Mouse (Mus musculus) forebrain, embryonic 13.5 days (tissue): ENCODE results near the gene Gm20741. TPM values are rescaled to one million over a fixed set of nuclear protein-coding genes. Genes with fewer than 3 reads are reported as not detected.

Experiments
- ATAC-seq: fragments of 200-750 bp; cut with Nextera tagmentation; 2 replicates; pipeline ENCODE4 v1.8.0; 2017
- H3K27ac ChIP-seq: fragments of 300-500 bp; sonication (generic); 2 replicates; pipeline ENCODE4 v1.5.1; 2015; ENCODE audit warnings: inconsistent platforms, mild to moderate bottlenecking, moderate library complexity
- H3K27me3 ChIP-seq: fragments of 300-500 bp; sonication (generic); 2 replicates; pipeline ENCODE4 v1.6.1; 2015; ENCODE audit warnings: mild to moderate bottlenecking, inconsistent platforms
- H3K36me3 ChIP-seq: fragments of 300-500 bp; sonication (generic); 2 replicates; pipeline ENCODE4 v1.6.1; 2015; ENCODE audit warnings: mild to moderate bottlenecking, inconsistent platforms; ENCODE audit not compliant: poor library complexity, severe bottlenecking
- H3K4me1 ChIP-seq: fragments of 300-500 bp; sonication (generic); 2 replicates; pipeline ENCODE4 v1.6.1; 2015; ENCODE audit warnings: inconsistent platforms
- H3K4me2 ChIP-seq: fragments of 300-500 bp; sonication (generic); 2 replicates; pipeline ENCODE4 v1.6.1; 2015; ENCODE audit warnings: inconsistent platforms, mild to moderate bottlenecking, moderate library complexity
- H3K4me3 ChIP-seq: fragments of 300-500 bp; sonication (generic); 2 replicates; pipeline ENCODE4 v1.5.1; 2015; ENCODE audit warnings: mild to moderate bottlenecking, inconsistent platforms
- H3K9ac ChIP-seq: fragments of 300-500 bp; sonication (generic); 2 replicates; pipeline ENCODE4 v1.6.1; 2015; ENCODE audit warnings: mild to moderate bottlenecking, inconsistent platforms
- H3K9me3 ChIP-seq: fragments of 300-500 bp; sonication (generic); replicated peaks from 2 replicates; pipeline ENCODE4 v1.6.1; 2016; ENCODE audit warnings: inconsistent platforms
- WGBS: fragments of 180-500 bp; shearing (Covaris S2); methylation state at CpG from one replicate; pipeline ENCODE4 v1.1.7; 2015; 5-methylcytosine and 5-hydroxymethylcytosine counted together
- polyA plus RNA-seq: library from polyadenylated mRNA; unstranded; fragments of >200 nt; fragmentation: Nextera tagmentation; extraction: Ambion mirVana; gene quantifications from 2 replicates; pipeline ENCODE4 v1.2.1, GENCODE M21; 2015

Gm20741 gene
- polyA plus RNA-seq = not detected in 2 replicates

GRCm38 (mm10) chr16:88811827-88812226 lies at the start of gene Gm20741:
TSS of gene Gm20741 (minus strand) at chr16:88812220.
- no peak within 1 kb of the TSS for H3K27ac ChIP-seq
- no peaks in the 10 kb centered on the region for H3K4me1 ChIP-seq
- no peaks in the 10 kb centered on the region for H3K27me3 ChIP-seq
- H3K36me3 ChIP-seq = no peaks in the 10 kb centered on the region
- H3K9me3 ChIP-seq = no peaks in the 10 kb centered on the region
- no peak within 1 kb of the TSS for H3K4me3 ChIP-seq
- 80% methylated on average over 2 of the region's 2 CpGs for WGBS
- no peak within 1 kb of the TSS for H3K4me2 ChIP-seq
- no peak for ATAC-seq
- H3K9ac ChIP-seq = no peak within 1 kb of the TSS

GRCm38 (mm10) chr16:88851450-88851849 lies 39.4 kb upstream of the Gm20741 start:
- H3K4me1 ChIP-seq = no peaks in the 10 kb centered on the region
- H3K4me3 ChIP-seq = no peak overlapping the region
- 0 out of 2 replicates have a peak, but pooled peaks have one; percentile 45 for ATAC-seq
- H3K27ac ChIP-seq = no peak overlapping the region
- H3K9me3 ChIP-seq = no peaks in the 10 kb centered on the region
- WGBS = 11% methylated on average over 5 of the region's 5 CpGs
- H3K36me3 ChIP-seq = no peaks in the 10 kb centered on the region
- no peak overlapping the region for H3K4me2 ChIP-seq
- H3K9ac ChIP-seq = no peak overlapping the region
- H3K27me3 ChIP-seq = no peaks in the 10 kb centered on the region

GRCm38 (mm10) chr16:88848558-88848957 lies 36.5 kb upstream of the Gm20741 start:
- no peak overlapping the region for H3K4me3 ChIP-seq
- no peak overlapping the region for H3K27ac ChIP-seq
- H3K9ac ChIP-seq = no peak overlapping the region
- ATAC-seq = no peak
- no peaks in the 10 kb centered on the region for H3K36me3 ChIP-seq
- H3K4me2 ChIP-seq = no peak overlapping the region
- H3K27me3 ChIP-seq = no peaks in the 10 kb centered on the region
- WGBS = 88% methylated on average over 4 of the region's 4 CpGs
- H3K4me1 ChIP-seq = no peaks in the 10 kb centered on the region
- H3K9me3 ChIP-seq = no peaks in the 10 kb centered on the region

- 98% methylated on average over 1 of the region's 1 CpGs for WGBS
- Histone ChIP-seq H3K27ac (no peak overlapping the region), H3K27me3 (no peaks in the 10 kb centered on the region), H3K9me3 (no peaks in the 10 kb centered on the region), H3K4me1 (no peaks in the 10 kb centered on the region), H3K4me3 (no peak overlapping the region), H3K4me2 (no peak overlapping the region), H3K36me3 (no peaks in the 10 kb centered on the region), H3K9ac (no peak overlapping the region)
- no peak for ATAC-seq
Measured at GRCm38 (mm10) chr16:88847363-88847762, 35.3 kb upstream of the Gm20741 start.

GRCm38 (mm10) chr16:88826978-88827377 lies 15.0 kb upstream of the Gm20741 start:
- Histone ChIP-seq H3K9me3 (no peaks in the 10 kb centered on the region), H3K4me2 (no peak overlapping the region), H3K27ac (no peak overlapping the region), H3K9ac (no peak overlapping the region), H3K4me1 (no peaks in the 10 kb centered on the region), H3K27me3 (no peaks in the 10 kb centered on the region), H3K36me3 (no peaks in the 10 kb centered on the region), H3K4me3 (no peak overlapping the region)
- no peak for ATAC-seq
- WGBS = 82% methylated on average over 3 of the region's 3 CpGs

- Histone ChIP-seq H3K4me2 (no peak within 1 kb of the TSS), H3K27ac (no peak within 1 kb of the TSS), H3K4me1 (no peaks in the 10 kb centered on the region), H3K4me3 (no peak within 1 kb of the TSS), H3K36me3 (no peaks in the 10 kb centered on the region), H3K27me3 (no peaks in the 10 kb centered on the region), H3K9ac (no peak within 1 kb of the TSS), H3K9me3 (no peaks in the 10 kb centered on the region)
- ATAC-seq = peak; percentile 51
- 75% methylated on average over 9 of the region's 9 CpGs for WGBS
Measured at GRCm38 (mm10) chr16:88826095-88826652, 14.2 kb upstream of the Gm20741 start, which contains the start of gene Krtap14. TSS of gene Krtap14 (minus strand) at chr16:88826145.

- Histone ChIP-seq H3K4me1 (no peaks in the 10 kb centered on the region), H3K36me3 (no peaks in the 10 kb centered on the region), H3K4me3 (no peak overlapping the region), H3K27ac (no peak overlapping the region), H3K27me3 (no peaks in the 10 kb centered on the region), H3K9ac (no peak overlapping the region), H3K9me3 (no peaks in the 10 kb centered on the region), H3K4me2 (no peak overlapping the region)
- ATAC-seq = no peak
- WGBS = 73% methylated on average over 3 of the region's 3 CpGs
Measured at GRCm38 (mm10) chr16:88823736-88824135, 11.7 kb upstream of the Gm20741 start.

- no peak within 1 kb of the TSS for H3K27ac ChIP-seq
- H3K9ac ChIP-seq = no peak within 1 kb of the TSS
- no peak within 1 kb of the TSS for H3K4me3 ChIP-seq
- H3K27me3 ChIP-seq = no peaks in the 10 kb centered on the region
- H3K9me3 ChIP-seq = no peaks in the 10 kb centered on the region
- WGBS = 83% methylated on average over 3 of the region's 3 CpGs
- no peak within 1 kb of the TSS for H3K4me2 ChIP-seq
- H3K36me3 ChIP-seq = no peaks in the 10 kb centered on the region
- H3K4me1 ChIP-seq = no peaks in the 10 kb centered on the region
- ATAC-seq = no peak
Measured at GRCm38 (mm10) chr16:88820066-88820465, 8.0 kb upstream of the Gm20741 start, which contains the start of gene Krtap15. TSS of gene Krtap15 (plus strand) at chr16:88820215.

GRCm38 (mm10) chr16:88786786-88787185 lies 25.2 kb downstream of the Gm20741 start:
- Histone ChIP-seq H3K4me1 (no peaks in the 10 kb centered on the region), H3K4me2 (no peak overlapping the region), H3K27ac (no peak overlapping the region), H3K9me3 (no peaks in the 10 kb centered on the region), H3K36me3 (no peaks in the 10 kb centered on the region), H3K9ac (no peak overlapping the region), H3K27me3 (no peaks in the 10 kb centered on the region), H3K4me3 (no peak overlapping the region)
- no peak for ATAC-seq
- WGBS = 88% methylated on average over 2 of the region's 2 CpGs

GRCm38 (mm10) chr16:88777596-88777995 lies 34.4 kb downstream of the Gm20741 start, which contains the start of gene Gm5965:
TSS of gene Gm5965 (plus strand) at chr16:88777896.
- ATAC-seq = no peak
- H3K4me2 ChIP-seq = no peak within 1 kb of the TSS
- no peaks in the 10 kb centered on the region for H3K36me3 ChIP-seq
- H3K27ac ChIP-seq = no peak within 1 kb of the TSS
- H3K4me3 ChIP-seq = no peak within 1 kb of the TSS
- H3K9ac ChIP-seq = no peak within 1 kb of the TSS
- no peaks in the 10 kb centered on the region for H3K9me3 ChIP-seq
- no peaks in the 10 kb centered on the region for H3K27me3 ChIP-seq
- no peaks in the 10 kb centered on the region for H3K4me1 ChIP-seq
- 93% methylated on average over 6 of the region's 6 CpGs for WGBS

GRCm38 (mm10) chr16:88774106-88774505 lies 37.9 kb downstream of the Gm20741 start, which contains the start of gene 2310057N15Rik:
TSS of gene 2310057N15Rik (minus strand) at chr16:88774206.
- no peaks in the 10 kb centered on the region for H3K9me3 ChIP-seq
- H3K27me3 ChIP-seq = no peaks in the 10 kb centered on the region
- no peak within 1 kb of the TSS for H3K27ac ChIP-seq
- ATAC-seq = no peak
- no peak within 1 kb of the TSS for H3K4me3 ChIP-seq
- 85% methylated on average over 2 of the region's 2 CpGs for WGBS
- H3K9ac ChIP-seq = no peak within 1 kb of the TSS
- H3K36me3 ChIP-seq = no peaks in the 10 kb centered on the region
- H3K4me2 ChIP-seq = no peak within 1 kb of the TSS
- H3K4me1 ChIP-seq = no peaks in the 10 kb centered on the region
